Mouse (Mus musculus) stomach, postnatal 0 days (tissue): Measurements from ENCODE around the gene Tmem69. TPM values are rescaled to one million over a fixed set of nuclear protein-coding genes. Genes with fewer than 3 reads are reported as not detected.

Experiments used
- ATAC-seq: fragments of 200-750 bp; cut with Nextera tagmentation; 2 replicates; pipeline ENCODE4 v1.8.0; 2017; ENCODE audit not compliant: low FRiP score, low TSS enrichment
- DNase-seq: peaks from one replicate; pipeline ENCODE4 v3.0.0-alpha.2; 2016; ENCODE audit warnings: low spot score
- H3K27ac ChIP-seq: fragments of 300-500 bp; sonication (generic); replicated peaks from 2 replicates; pipeline ENCODE4 v1.5.1; 2014; ENCODE audit warnings: mild to moderate bottlenecking, control low read depth
- H3K27me3 ChIP-seq: fragments of 300-500 bp; sonication (generic); 2 replicates; pipeline ENCODE4 v1.6.1; 2014; ENCODE audit warnings: low read length; ENCODE audit not compliant: control insufficient read depth, insufficient read depth
- H3K36me3 ChIP-seq: fragments of 300-500 bp; sonication (generic); 2 replicates; pipeline ENCODE4 v1.6.1; 2014; ENCODE audit warnings: low read length, mixed read lengths; ENCODE audit not compliant: control insufficient read depth, insufficient read depth
- H3K4me1 ChIP-seq: fragments of 300-500 bp; sonication (generic); replicated peaks from 2 replicates; pipeline ENCODE4 v1.6.1; 2014; ENCODE audit warnings: antibody characterized with exemption; ENCODE audit not compliant: control insufficient read depth, insufficient read depth
- H3K4me2 ChIP-seq: fragments of 300-500 bp; sonication (generic); replicated peaks from 2 replicates; pipeline ENCODE4 v1.6.1; 2014; ENCODE audit warnings: low read depth, mild to moderate bottlenecking, control low read depth, moderate library complexity
- H3K4me3 ChIP-seq: fragments of 300-500 bp; sonication (generic); 2 replicates; pipeline ENCODE4 v1.5.1; 2014; ENCODE audit warnings: low read depth, low read length, control low read depth
- H3K9ac ChIP-seq: fragments of 300-500 bp; sonication (generic); 2 replicates; pipeline ENCODE4 v1.6.1; 2014; ENCODE audit warnings: mild to moderate bottlenecking, low read length, control low read depth, mixed read lengths
- H3K9me3 ChIP-seq: fragments of 300-500 bp; sonication (generic); 2 replicates; pipeline ENCODE4 v1.6.1; 2016; ENCODE audit warnings: low read length; ENCODE audit not compliant: control insufficient read depth
- CTCF ChIP-seq: IDR thresholded peaks from 2 replicates; pipeline ENCODE4 v1.5.1; 2016; ENCODE audit warnings: antibody characterized with exemption, low read depth, mild to moderate bottlenecking, moderate library complexity
- EP300 ChIP-seq: optimal IDR thresholded peaks from 2 replicates; pipeline ENCODE3; 2016; ENCODE audit warnings: antibody characterized with exemption
- WGBS: fragments of 180-500 bp; shearing (Covaris S2); extraction: QIAGEN DNeasy Blood & Tissue Kit; methylation state at CpG from one replicate; pipeline ENCODE4 v1.1.7; 2014; 5-methylcytosine and 5-hydroxymethylcytosine counted together
- polyA plus RNA-seq: library from polyadenylated mRNA; unstranded; fragments of >200 nt; fragmentation: Nextera tagmentation; extraction: Ambion mirVana; gene quantifications from 2 replicates; pipeline ENCODE4 v1.2.1, GENCODE M21; 2015

The Tmem69 gene
- polyA plus RNA-seq, 1 experiment from 2014 or later, result 15.7 TPM

DNA sequence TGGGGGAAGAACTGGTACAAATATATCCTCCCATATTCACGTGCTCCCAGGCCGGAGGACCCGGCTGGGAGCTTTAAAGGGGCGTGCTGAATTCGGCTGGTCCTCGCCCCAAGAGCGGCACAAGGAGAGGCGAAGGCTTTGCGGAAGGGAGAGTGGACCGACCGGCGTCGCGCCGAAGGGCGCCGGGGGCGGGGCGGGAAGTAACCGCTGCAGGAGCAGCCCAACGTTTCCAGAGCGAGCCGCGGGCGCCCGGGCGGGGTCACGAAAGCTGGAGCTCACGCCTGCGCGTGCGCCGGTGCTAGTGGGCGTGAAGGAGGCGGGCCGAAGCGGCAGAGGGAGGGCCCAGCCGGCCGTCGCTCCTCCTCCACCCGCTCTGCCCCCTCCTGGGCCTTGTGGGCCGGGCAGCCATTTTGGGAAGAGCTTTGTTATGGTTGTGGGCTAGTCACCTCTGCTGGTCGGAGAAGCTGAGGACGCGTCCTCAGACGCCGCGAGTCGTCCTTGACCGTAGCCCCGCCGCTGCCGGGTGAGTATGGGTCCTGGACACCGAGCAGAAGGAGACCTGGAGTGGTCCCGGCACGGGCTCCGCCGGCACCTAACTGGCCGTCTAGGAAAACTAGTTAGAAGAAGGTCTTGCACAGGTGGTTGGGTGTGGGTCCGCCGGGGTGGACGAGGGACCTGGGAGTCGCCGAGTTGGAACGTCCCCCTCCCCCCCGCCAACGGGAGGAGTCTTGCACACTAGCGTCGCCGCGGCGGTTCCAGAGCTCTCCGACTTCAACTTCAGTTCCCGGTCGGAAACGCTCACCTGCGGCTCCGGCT is 1.8 kb upstream of the Tmem69 start, which contains the start of gene Gpbp1l1:
Gpbp1l1 (plus strand) TSS at position 353 of the 816 bp plus-strand sequence.
- Histone ChIP-seq H3K4me2 (peak within 1 kb of the TSS; percentile 71), H3K27me3 (no peaks in the 10 kb centered on the region), H3K9me3 (no peaks in the 10 kb centered on the region), H3K9ac (peak within 1 kb of the TSS; percentile 94), H3K4me3 (peak within 1 kb of the TSS; percentile 87), H3K4me1 (no peaks in the 10 kb centered on the region), H3K36me3 (peaks cover 5% of the 10 kb centered on the region; the same call in 1 of the 2 replicates), H3K27ac (peak within 1 kb of the TSS; percentile 95)
- DNase-seq (peak; percentile 99), ATAC-seq (peak; percentile 96)
- WGBS, result 0% methylated on average over 63 of the region's 78 CpGs
- TF ChIP-seq EP300, result no peak
- TF ChIP-seq CTCF, result peak; percentile 65

- WGBS, result under 1% methylated on average over 28 of the region's 28 CpGs
- Histone ChIP-seq H3K4me1 (no peaks in the 10 kb centered on the region), H3K9ac (peak overlapping the region; percentile 78), H3K27me3 (no peaks in the 10 kb centered on the region), H3K9me3 (no peaks in the 10 kb centered on the region), H3K4me3 (peak overlapping the region; percentile 87), H3K4me2 (peak overlapping the region; percentile 71), H3K36me3 (peaks cover 5% of the 10 kb centered on the region; the same call in 1 of the 2 replicates), H3K27ac (peak overlapping the region; percentile 95)
- TF ChIP-seq CTCF (no peak), EP300 (no peak)
- ATAC-seq (peak; percentile 95), DNase-seq (peak; percentile 95)
Measured at GRCm38 (mm10) chr4:116556561-116557305, 997 bp upstream of the Tmem69 start.

DNA sequence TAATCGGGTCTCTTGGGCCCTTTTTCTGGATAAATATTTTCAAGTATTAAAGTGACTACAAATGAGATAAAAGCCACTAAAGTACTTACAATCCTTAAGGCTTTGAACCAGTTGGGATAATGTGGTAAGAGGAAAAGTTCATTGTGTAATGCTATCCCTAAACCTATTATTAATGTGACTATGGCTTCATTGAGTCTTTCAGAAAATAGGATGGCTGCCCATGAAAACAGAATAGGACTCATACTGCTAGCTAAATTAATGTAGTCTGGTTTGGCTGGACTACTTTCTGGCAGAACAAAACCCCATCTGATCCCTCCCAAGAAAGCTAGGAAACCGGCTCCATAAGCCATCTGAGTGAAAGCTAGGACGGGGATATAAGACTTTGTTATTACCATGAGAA is 2.7 kb downstream of the Tmem69 start:
- H3K27me3 ChIP-seq, result no peaks in the 10 kb centered on the region
- H3K4me2 ChIP-seq, result no peak overlapping the region
- H3K4me1 ChIP-seq, result no peaks in the 10 kb centered on the region
- ATAC-seq (no peak), DNase-seq (no peak)
- 71% methylated on average over 3 of the region's 3 CpGs for WGBS
- no peak overlapping the region for H3K4me3 ChIP-seq
- H3K36me3 ChIP-seq, result peaks cover 5% of the 10 kb centered on the region; the same call in 1 of the 2 replicates
- no peak overlapping the region for H3K27ac ChIP-seq
- TF ChIP-seq EP300 (no peak), CTCF (no peak)
- H3K9me3 ChIP-seq, result no peaks in the 10 kb centered on the region
- no peak overlapping the region for H3K9ac ChIP-seq

GRCm38 (mm10) chr4:116550432-116550831 is 5.3 kb downstream of the Tmem69 start:
- DNase-seq (no peak), ATAC-seq (no peak)
- H3K4me2 ChIP-seq, result no peak overlapping the region
- H3K36me3 ChIP-seq, result peaks cover 5% of the 10 kb centered on the region; the same call in 1 of the 2 replicates
- no peaks in the 10 kb centered on the region for H3K4me1 ChIP-seq
- 89% methylated on average over 1 of the region's 1 CpGs for WGBS
- H3K9ac ChIP-seq, result no peak overlapping the region
- no peak overlapping the region for H3K4me3 ChIP-seq
- no peak overlapping the region for H3K27ac ChIP-seq
- TF ChIP-seq CTCF, result no peak
- no peak for TF ChIP-seq EP300
- no peaks in the 10 kb centered on the region for H3K27me3 ChIP-seq
- H3K9me3 ChIP-seq, result no peaks in the 10 kb centered on the region

- Histone ChIP-seq H3K4me2 (no peak overlapping the region), H3K4me3 (no peak overlapping the region), H3K4me1 (no peaks in the 10 kb centered on the region), H3K36me3 (no peaks in the 10 kb centered on the region), H3K9me3 (no peaks in the 10 kb centered on the region), H3K27ac (no peak overlapping the region), H3K27me3 (no peaks in the 10 kb centered on the region), H3K9ac (no peak overlapping the region)
- TF ChIP-seq CTCF (no peak), EP300 (no peak)
- ATAC-seq (no peak), DNase-seq (no peak)
- 88% methylated on average over 3 of the region's 3 CpGs for WGBS
Measured at GRCm38 (mm10) chr4:116537737-116538136, 18.0 kb downstream of the Tmem69 start.

DNA sequence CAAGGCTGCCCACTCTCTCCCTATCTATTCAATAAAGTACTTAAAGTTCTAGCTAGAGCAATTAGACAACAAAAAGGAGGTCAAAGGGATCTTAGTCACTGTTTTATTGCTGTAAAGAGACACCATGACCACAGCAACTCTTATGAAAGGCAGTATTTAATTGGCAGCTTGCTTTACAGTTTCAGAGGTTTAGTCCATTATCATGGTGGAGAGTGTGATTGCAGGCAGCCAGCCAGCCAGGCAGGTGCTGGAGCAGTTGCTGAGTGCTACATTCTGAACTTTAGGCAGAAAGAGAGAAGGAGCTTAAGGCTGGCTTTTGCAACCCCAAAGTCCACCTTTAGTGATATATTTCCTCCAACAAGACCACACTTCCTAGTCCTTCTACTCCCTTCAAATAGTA is 19.4 kb downstream of the Tmem69 start:
- no peaks in the 10 kb centered on the region for H3K27me3 ChIP-seq
- DNase-seq, result no peak
- no peak overlapping the region for H3K4me3 ChIP-seq
- no peak overlapping the region for H3K9ac ChIP-seq
- no peak overlapping the region for H3K27ac ChIP-seq
- H3K36me3 ChIP-seq, result no peaks in the 10 kb centered on the region
- TF ChIP-seq CTCF (no peak), EP300 (no peak)
- no peaks in the 10 kb centered on the region for H3K9me3 ChIP-seq
- no peak for ATAC-seq
- no peaks in the 10 kb centered on the region for H3K4me1 ChIP-seq
- H3K4me2 ChIP-seq, result no peak overlapping the region
